ENCODE assay signal across 39 mouse cellular contexts in genomic region chr14:78319000-78319399, GRCm38 (mm10). TPM values are rescaled to one million over a fixed set of nuclear protein-coding genes. Genes with fewer than 3 reads are reported as not detected.
"Had no signal": no experiment of that assay in that cellular context is flagged by ENCODE, and none has a peak within 500 bp of the region (broad histone marks: within the 10 kb centered on the region; RNA-seq: fewer than 3 reads in every experiment).

No protein-coding gene starts in this region.

- H3K27me3 ChIP-seq: heart, embryonic 12.5 days; heart, embryonic 13.5 days; heart, embryonic 15.5 days; hindbrain, embryonic 12.5 days; hindbrain, embryonic 13.5 days; hindbrain, embryonic 15.5 days; intestine, embryonic 15.5 days; kidney, embryonic 15.5 days had no signal

- H3K4me2 ChIP-seq: heart, embryonic 11.5 days; heart, embryonic 12.5 days; heart, embryonic 13.5 days; heart, embryonic 15.5 days; hindbrain, embryonic 12.5 days; hindbrain, embryonic 13.5 days; hindbrain, embryonic 14.5 days; hindbrain, embryonic 15.5 days; intestine, embryonic 15.5 days; kidney, embryonic 15.5 days had no signal

- H3K9me3 ChIP-seq: heart, embryonic 10.5 days; heart, embryonic 12.5 days; heart, embryonic 13.5 days; heart, embryonic 15.5 days; hindbrain, embryonic 10.5 days; hindbrain, embryonic 12.5 days; hindbrain, embryonic 13.5 days; hindbrain, embryonic 15.5 days; intestine, embryonic 15.5 days; kidney, embryonic 15.5 days had no signal

- H3K4me1 ChIP-seq: heart, embryonic 10.5 days; heart, embryonic 12.5 days; heart, embryonic 15.5 days; hindbrain, embryonic 10.5 days; hindbrain, embryonic 12.5 days; hindbrain, embryonic 13.5 days; hindbrain, embryonic 15.5 days; intestine, embryonic 15.5 days; kidney, embryonic 15.5 days had no signal

- ATAC-seq: hindbrain, embryonic 16.5 days; hindbrain, postnatal 0 days; intestine, embryonic 15.5 days; intestine, embryonic 16.5 days; intestine, postnatal 0 days had no signal

- H3K4me3 ChIP-seq: heart, embryonic 10.5 days; heart, embryonic 12.5 days; heart, embryonic 13.5 days; heart, embryonic 15.5 days; hindbrain, embryonic 10.5 days; hindbrain, embryonic 12.5 days; hindbrain, embryonic 13.5 days; hindbrain, embryonic 15.5 days; intestine, embryonic 15.5 days; kidney, embryonic 15.5 days; layer of hippocampus, adult 2 months had no signal

- H3K36me3 ChIP-seq: heart, embryonic 10.5 days; heart, embryonic 12.5 days; heart, embryonic 13.5 days; heart, embryonic 15.5 days; hindbrain, embryonic 10.5 days; hindbrain, embryonic 12.5 days; hindbrain, embryonic 13.5 days; hindbrain, embryonic 15.5 days; intestine, embryonic 15.5 days; kidney, embryonic 15.5 days had no signal

- H3K9ac ChIP-seq: heart, embryonic 12.5 days; heart, embryonic 13.5 days; heart, embryonic 15.5 days; hindbrain, embryonic 12.5 days; hindbrain, embryonic 13.5 days; hindbrain, embryonic 14.5 days; hindbrain, embryonic 15.5 days; intestine, embryonic 15.5 days; kidney, embryonic 15.5 days had no signal

- H3K27ac ChIP-seq: heart, embryonic 10.5 days; heart, embryonic 13.5 days; heart, embryonic 15.5 days; hindbrain, embryonic 10.5 days; hindbrain, embryonic 12.5 days; hindbrain, embryonic 13.5 days; hindbrain, embryonic 14.5 days; hindbrain, embryonic 15.5 days; hindbrain, postnatal 0 days; intestine, embryonic 15.5 days; kidney, embryonic 15.5 days; kidney, postnatal 0 days; layer of hippocampus, adult 2 months had no signal

- DNase-seq: heart, postnatal 10 days; heart, postnatal 14 days; heart, postnatal 36 days; heart, postnatal 4 days; kidney, adult 11 months; kidney, adult 18-20 months; kidney, adult 2 months; kidney, adult 8-10 months; kidney, adult 9 months; kidney, postnatal 10 days; kidney, postnatal 14 days; kidney, postnatal 25 days; kidney, postnatal 36 days; kidney, postnatal 4 days; layer of hippocampus, adult 9-11 months; layer of hippocampus, postnatal 36 days had no signal

RNA-seq across cellular contexts. Expression of gene Tnfsf11, which starts 11.2 kb away (rescaled TPM):
- total RNA-seq: heart, postnatal 10 days; heart, postnatal 25 days; heart, postnatal 36 days; heart, postnatal 4 days; hindbrain, postnatal 0 days; layer of hippocampus, adult 18-20 months; layer of hippocampus, adult 2 months; layer of hippocampus, postnatal 25 days; layer of hippocampus, postnatal 36 days; left cerebral cortex, adult 18-20 months had no signal
- polyA plus RNA-seq: hindbrain, embryonic 13.5 days; hindbrain, embryonic 16.5 days; hindbrain, postnatal 0 days; intestine, embryonic 14.5 days had no signal
